Mouse (Mus musculus) fat pad, adult 2 months (tissue): Measurements from ENCODE around the gene Hspb3.

Source experiments
- DNase-seq: peaks from one replicate; pipeline ENCODE4 v3.0.0-alpha.2; 2011; ENCODE audit warnings: low read depth, low spot score; ENCODE audit errors: extremely low read depth

Hspb3 gene

GRCm38 (mm10) chr13:113635799-113636222 lies 27.7 kb downstream of the Hspb3 start:
- no peak for DNase-seq

GRCm38 (mm10) chr13:113634732-113635481 lies 28.6 kb downstream of the Hspb3 start:
- DNase-seq: no peak

- no peak for DNase-seq
Measured at GRCm38 (mm10) chr13:113632506-113632905, 31.0 kb downstream of the Hspb3 start.

GRCm38 (mm10) chr13:113627601-113628000 lies 35.9 kb downstream of the Hspb3 start:
- DNase-seq: no peak

GRCm38 (mm10) chr13:113622865-113623255 lies 40.6 kb downstream of the Hspb3 start:
- no peak for DNase-seq

GRCm38 (mm10) chr13:113622122-113622864 lies 41.2 kb downstream of the Hspb3 start:
- no peak for DNase-seq

GRCm38 (mm10) chr13:113619003-113619402 lies 44.5 kb downstream of the Hspb3 start:
- DNase-seq: no peak

GRCm38 (mm10) chr13:113617891-113618823 lies 45.3 kb downstream of the Hspb3 start, which contains the start of gene Snx18:
TSS of gene Snx18 (minus strand) at chr13:113618564.
- no peak for DNase-seq

- DNase-seq: no peak
Measured at GRCm38 (mm10) chr13:113617338-113617890, 46.1 kb downstream of the Hspb3 start.

GRCm38 (mm10) chr13:113616751-113617337 lies 46.6 kb downstream of the Hspb3 start:
- no peak for DNase-seq

- no peak for DNase-seq
Measured at GRCm38 (mm10) chr13:113615971-113616671, 47.4 kb downstream of the Hspb3 start.

- DNase-seq: no peak
Measured at GRCm38 (mm10) chr13:113615546-113615941, 47.9 kb downstream of the Hspb3 start.

- DNase-seq: no peak
Measured at GRCm38 (mm10) chr13:113614635-113615545, 48.6 kb downstream of the Hspb3 start.

GRCm38 (mm10) chr13:113613882-113614281 lies 49.6 kb downstream of the Hspb3 start:
- DNase-seq: no peak

GRCm38 (mm10) chr13:113613341-113613740 lies 50.1 kb downstream of the Hspb3 start:
- no peak for DNase-seq
